Mouse (Mus musculus) T-cell, adult 2 months (primary cell): Measurements from ENCODE around the gene 4930579F01Rik.

Experiments
- DNase-seq: peaks from one replicate; pipeline ENCODE4 v3.0.0; 2022; ENCODE audit warnings: low spot score

The 4930579F01Rik gene

GRCm38 (mm10) chr3:138215395-138215989 lies 21.9 kb upstream of the 4930579F01Rik start:
- no peak for DNase-seq

- no peak for DNase-seq
Measured at GRCm38 (mm10) chr3:138212431-138212951, 18.9 kb upstream of the 4930579F01Rik start.

- DNase-seq = no peak
Measured at GRCm38 (mm10) chr3:138210432-138211075, 16.9 kb upstream of the 4930579F01Rik start.

- DNase-seq = no peak
Measured at GRCm38 (mm10) chr3:138208821-138209220, 15.2 kb upstream of the 4930579F01Rik start.

- no peak for DNase-seq
Measured at GRCm38 (mm10) chr3:138198722-138199068, 5.1 kb upstream of the 4930579F01Rik start.

GRCm38 (mm10) chr3:138197973-138198721 lies 4.5 kb upstream of the 4930579F01Rik start:
- peak; percentile 59 for DNase-seq

- no peak for DNase-seq
Measured at GRCm38 (mm10) chr3:138197556-138197955, 3.9 kb upstream of the 4930579F01Rik start.

- no peak for DNase-seq
Measured at GRCm38 (mm10) chr3:138197093-138197492, 3.5 kb upstream of the 4930579F01Rik start.

- DNase-seq = no peak
Measured at GRCm38 (mm10) chr3:138192260-138192659, 1.4 kb downstream of the 4930579F01Rik start.

GRCm38 (mm10) chr3:138185995-138186930 lies 7.4 kb downstream of the 4930579F01Rik start:
- DNase-seq = no peak

GRCm38 (mm10) chr3:138185290-138185689 lies 8.3 kb downstream of the 4930579F01Rik start:
- no peak for DNase-seq

GRCm38 (mm10) chr3:138183371-138183770 lies 10.3 kb downstream of the 4930579F01Rik start:
- no peak for DNase-seq

- no peak for DNase-seq
Measured at GRCm38 (mm10) chr3:138182019-138182418, 11.6 kb downstream of the 4930579F01Rik start.

- DNase-seq = no peak
Measured at GRCm38 (mm10) chr3:138175551-138175950, 18.1 kb downstream of the 4930579F01Rik start.

GRCm38 (mm10) chr3:138173291-138173690 lies 20.3 kb downstream of the 4930579F01Rik start:
- no peak for DNase-seq

- no peak for DNase-seq
Measured at GRCm38 (mm10) chr3:138162553-138163183, 31.0 kb downstream of the 4930579F01Rik start.

GRCm38 (mm10) chr3:138161623-138162022 lies 32.0 kb downstream of the 4930579F01Rik start:
- DNase-seq = no peak

- DNase-seq = no peak
Measured at GRCm38 (mm10) chr3:138156651-138157050, 37.0 kb downstream of the 4930579F01Rik start.

GRCm38 (mm10) chr3:138155062-138155461 lies 38.6 kb downstream of the 4930579F01Rik start:
- DNase-seq = no peak

GRCm38 (mm10) chr3:138148811-138149210 lies 44.8 kb downstream of the 4930579F01Rik start:
- no peak for DNase-seq

GRCm38 (mm10) chr3:138144642-138145171 lies 48.9 kb downstream of the 4930579F01Rik start, which contains the start of gene Mttp:
Gene Mttp, minus strand, starts transcription at chr3:138144968.
- peak; percentile 82 for DNase-seq
